In the genomic region with DNA sequence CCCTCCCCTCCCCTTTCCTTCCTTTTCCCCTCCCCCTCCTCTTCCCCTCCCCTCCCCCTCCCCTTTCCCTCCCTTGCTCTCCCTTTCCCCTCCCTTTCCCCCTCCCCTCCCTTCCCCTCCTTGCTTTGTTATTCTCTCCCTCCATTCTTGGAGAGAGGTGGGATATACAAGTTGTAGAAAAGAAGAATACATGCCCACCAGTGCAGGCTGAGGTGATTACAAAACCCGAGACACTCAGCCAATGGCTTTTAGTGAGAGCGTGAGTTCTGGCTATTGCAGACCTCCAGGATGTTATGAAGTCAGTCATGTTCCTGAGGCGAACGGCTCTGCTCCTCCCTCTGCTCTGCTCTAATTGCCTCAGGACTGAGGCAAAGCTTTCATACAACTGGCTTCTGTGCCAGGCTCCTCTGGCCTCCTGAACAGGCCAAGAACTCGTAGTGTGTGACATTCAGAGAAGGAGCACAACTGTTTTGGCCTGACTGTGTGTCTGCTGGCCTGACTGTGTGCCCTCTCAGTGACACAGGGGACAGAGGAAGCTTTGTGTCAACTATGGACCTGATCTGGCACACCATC, we compare ENCODE assay signal across 10 mouse cellular contexts. TPM values are rescaled to one million over a fixed set of nuclear protein-coding genes. Genes with fewer than 3 reads are reported as not detected.
DNase-seq lines count a peak whose midpoint lies in the region; ATAC-seq lines count a peak whose summit lies in the region.
"Had no signal": no experiment of that assay in that cellular context is flagged by ENCODE, and none has a peak within 500 bp of the region (broad histone marks: within the 10 kb centered on the region; RNA-seq: fewer than 3 reads in every experiment).

No protein-coding gene starts in this region.

- H3K36me3 ChIP-seq in kidney, embryonic 15.5 days: no peaks in the 10 kb centered on the region

- WGBS in kidney, embryonic 15.5 days: 32% methylated on average over 5 of the region's 5 CpGs

- no peak overlapping the region for H3K9ac ChIP-seq in kidney, embryonic 15.5 days

- 0 out of 2 replicates have a peak, but pooled peaks have one; percentile 15 for ATAC-seq in cerebellum, adult (ENCODE audit: insufficient number of reproducible peaks, low FRiP score, low TSS enrichment)
- ATAC-seq in kidney, embryonic 15.5 days (replicated peaks; ENCODE audit: low FRiP score): no peak

- peak overlapping the region; percentile 58; the same call in 1 of the 2 replicates for H3K27ac ChIP-seq in kidney, embryonic 15.5 days

- DNase-seq in cerebellum, adult 18-20 months: no peak
- no peak for DNase-seq in kidney, adult 11 months
- DNase-seq in embryo, embryonic 9.5 days (ENCODE audit: extremely low spot score): peak; percentile 29
- peak; percentile 21 for DNase-seq in lung, postnatal 14 days
- no peak for DNase-seq in ovary, postnatal 10 days (ENCODE audit: low spot score)
- DNase-seq in B cell, adult 2 months: no peak
- DNase-seq: thymus, adult 2 months had no signal

- H3K4me2 ChIP-seq in kidney, embryonic 15.5 days: no peak overlapping the region

- no peaks in the 10 kb centered on the region for H3K27me3 ChIP-seq in kidney, embryonic 15.5 days
- H3K27me3 ChIP-seq: megakaryocyte, embryonic 14.5 days had no signal

- no peak overlapping the region for H3K4me3 ChIP-seq in kidney, embryonic 15.5 days (replicated peaks)
- H3K4me3 ChIP-seq: megakaryocyte, embryonic 14.5 days had no signal

- peaks cover 11% of the 10 kb centered on the region for H3K4me1 ChIP-seq in kidney, embryonic 15.5 days
- H3K4me1 ChIP-seq: megakaryocyte, embryonic 14.5 days had no signal

- H3K9me3 ChIP-seq in kidney, embryonic 15.5 days (replicated peaks): no peaks in the 10 kb centered on the region

RNA-seq across cellular contexts. Expression of gene Ednra, which starts 28.7 kb away (rescaled TPM):
- polyA plus RNA-seq in kidney, embryonic 15.5 days (2015; fragmentation: Nextera tagmentation; extraction: Ambion mirVana): 27.8 and 30.5 TPM in 2 replicates

Comparison
In these comparisons a context has a peak if more than half of its experiments do, and no peak if none do; other contexts are left out.
1. DNase-seq: peak in embryo, embryonic 9.5 days (single experiment) and lung, postnatal 14 days (single experiment); none in cerebellum, adult 18-20 months (0 of 2), kidney, adult 11 months (single experiment), ovary, postnatal 10 days (single experiment) and B cell, adult 2 months (0 of 2).